Comparison of ENCODE assay signal across 20 mouse cellular contexts in the genomic region with DNA sequence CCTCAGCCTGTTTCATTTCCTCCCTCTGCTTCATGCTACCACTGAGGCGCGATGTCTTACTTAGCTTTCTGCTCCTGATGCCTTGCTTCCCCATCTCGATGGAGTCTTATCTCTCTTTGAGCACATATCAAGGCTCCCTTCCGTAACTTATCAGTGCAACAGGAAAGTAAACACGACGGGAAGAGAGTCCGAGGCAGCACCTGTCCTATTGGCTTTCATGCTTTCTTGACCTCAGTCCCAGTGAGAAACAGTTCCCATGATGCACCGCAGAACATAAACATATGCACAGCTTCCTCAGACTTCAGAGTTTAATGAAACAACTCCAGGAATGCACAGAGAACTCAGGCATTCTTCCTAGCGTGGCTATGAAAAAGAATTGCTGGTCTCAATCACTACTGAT.
DNase-seq lines count a peak whose midpoint lies in the region; ATAC-seq and TF ChIP-seq lines count a peak whose summit lies in the region.
"Had no signal": no experiment of that assay in that cellular context is flagged by ENCODE, and none has a peak within 500 bp of the region (broad histone marks: within the 10 kb centered on the region; RNA-seq: fewer than 3 reads in every experiment).

No protein-coding gene starts in this region.

- H3K9me3 ChIP-seq in heart, embryonic 13.5 days = no peaks in the 10 kb centered on the region
- H3K9me3 ChIP-seq in neural tube, embryonic 13.5 days = no peaks in the 10 kb centered on the region
- H3K9me3 ChIP-seq in liver, postnatal 0 days (ENCODE audit: low read length) = no peaks in the 10 kb centered on the region
- H3K9me3 ChIP-seq: embryonic facial prominence, embryonic 12.5 days; forebrain, embryonic 15.5 days; limb, embryonic 12.5 days had no signal

- no peak for TF ChIP-seq EP300 in liver, postnatal 0 days (IDR thresholded peaks at IDR 0.05; ENCODE audit: low read depth)

- no peak for DNase-seq in heart, postnatal 36 days
- DNase-seq in neural tube, embryonic 10.5 days (ENCODE audit: extremely low spot score, low spot score) = no peak
- DNase-seq in liver, postnatal 0 days = no peak
- DNase-seq in spleen, postnatal 4 days (ENCODE audit: low spot score in 2 of 2) = no peak
- DNase-seq in spleen, adult 12 weeks (ENCODE audit: low spot score) = no peak
- DNase-seq: adrenal gland, postnatal 36 days; cerebellum, adult 18-20 months; gastrocnemius, postnatal 25 days; heart, postnatal 14 days; kidney, adult 2 months; kidney, postnatal 4 days; retina, postnatal 1 day; thymus, adult 18-20 months had no signal

- 23% methylated on average over 9 of the region's 9 CpGs for WGBS in heart, embryonic 13.5 days
- WGBS in neural tube, embryonic 13.5 days = 78% methylated on average over 9 of the region's 9 CpGs
- 23% methylated on average over 9 of the region's 9 CpGs for WGBS in liver, postnatal 0 days (ENCODE audit: insufficient replicate concordance)

- H3K27ac ChIP-seq in heart, embryonic 13.5 days (replicated peaks) = no peak overlapping the region
- H3K27ac ChIP-seq in neural tube, embryonic 13.5 days (replicated peaks) = no peak overlapping the region
- H3K27ac ChIP-seq in liver, postnatal 0 days (ENCODE audit: low read depth) = peak overlapping the region; percentile 39
- H3K27ac ChIP-seq: embryonic facial prominence, embryonic 12.5 days; forebrain, embryonic 15.5 days; hindbrain, postnatal 0 days; limb, embryonic 12.5 days had no signal

- H3K4me3 ChIP-seq in heart, embryonic 13.5 days = no peak overlapping the region
- H3K4me3 ChIP-seq in neural tube, embryonic 13.5 days = no peak overlapping the region
- H3K4me3 ChIP-seq in liver, postnatal 0 days (ENCODE audit: low read depth, low read length) = no peak overlapping the region
- H3K4me3 ChIP-seq: embryonic facial prominence, embryonic 12.5 days; forebrain, embryonic 15.5 days; limb, embryonic 12.5 days had no signal

- ATAC-seq in heart, embryonic 13.5 days (ENCODE audit: extremely low read depth, insufficient number of reproducible peaks, low FRiP score, low TSS enrichment) = no peak
- no peak for ATAC-seq in neural tube, embryonic 13.5 days (ENCODE audit: low read depth)
- no peak for ATAC-seq in liver, postnatal 0 days
- ATAC-seq: forebrain, embryonic 15.5 days; hindbrain, postnatal 0 days; midbrain, embryonic 16.5 days had no signal

- H3K27me3 ChIP-seq in heart, embryonic 13.5 days (replicated peaks) = no peaks in the 10 kb centered on the region
- no peaks in the 10 kb centered on the region for H3K27me3 ChIP-seq in neural tube, embryonic 13.5 days
- H3K27me3 ChIP-seq in liver, postnatal 0 days (ENCODE audit: insufficient read depth, low read length) = no peaks in the 10 kb centered on the region
- H3K27me3 ChIP-seq: embryonic facial prominence, embryonic 12.5 days; forebrain, embryonic 15.5 days; limb, embryonic 12.5 days had no signal

- intact Hi-C loops in heart, postnatal 36 days (cut with DNase I) = no loop called here

- peak overlapping the region; percentile 23 for H3K4me2 ChIP-seq in heart, embryonic 13.5 days
- H3K4me2 ChIP-seq in neural tube, embryonic 13.5 days = no peak overlapping the region
- H3K4me2 ChIP-seq in liver, postnatal 0 days (ENCODE audit: low read depth, low read length) = peak overlapping the region; percentile 16
- H3K4me2 ChIP-seq: embryonic facial prominence, embryonic 12.5 days; forebrain, embryonic 15.5 days; limb, embryonic 12.5 days had no signal

- peaks cover 89% of the 10 kb centered on the region for H3K4me1 ChIP-seq in heart, embryonic 13.5 days
- peaks cover 91% of the 10 kb centered on the region for H3K4me1 ChIP-seq in neural tube, embryonic 13.5 days (replicated peaks)
- H3K4me1 ChIP-seq in liver, postnatal 0 days (ENCODE audit: insufficient read depth) = peaks cover 24% of the 10 kb centered on the region

- no peaks in the 10 kb centered on the region for H3K36me3 ChIP-seq in heart, embryonic 13.5 days
- no peaks in the 10 kb centered on the region for H3K36me3 ChIP-seq in neural tube, embryonic 13.5 days
- no peaks in the 10 kb centered on the region for H3K36me3 ChIP-seq in liver, postnatal 0 days (replicated peaks; ENCODE audit: insufficient read depth, low read length)
- H3K36me3 ChIP-seq: embryonic facial prominence, embryonic 12.5 days; forebrain, embryonic 15.5 days; limb, embryonic 12.5 days had no signal

- TF ChIP-seq CTCF in liver, postnatal 0 days (IDR thresholded peaks at IDR 0.05; ENCODE audit: low read depth) = no peak

- H3K9ac ChIP-seq in heart, embryonic 13.5 days = 0 out of 2 replicates have a peak overlapping the region, but pooled peaks have one; percentile 6
- 0 out of 2 replicates have a peak overlapping the region, but pooled peaks have one; percentile 3 for H3K9ac ChIP-seq in neural tube, embryonic 13.5 days
- H3K9ac ChIP-seq in liver, postnatal 0 days (replicated peaks) = no peak overlapping the region
- H3K9ac ChIP-seq: embryonic facial prominence, embryonic 12.5 days; forebrain, embryonic 15.5 days; limb, embryonic 12.5 days had no signal
